Comparison of ENCODE assay signal across 9 mouse cellular contexts in the genomic region with DNA sequence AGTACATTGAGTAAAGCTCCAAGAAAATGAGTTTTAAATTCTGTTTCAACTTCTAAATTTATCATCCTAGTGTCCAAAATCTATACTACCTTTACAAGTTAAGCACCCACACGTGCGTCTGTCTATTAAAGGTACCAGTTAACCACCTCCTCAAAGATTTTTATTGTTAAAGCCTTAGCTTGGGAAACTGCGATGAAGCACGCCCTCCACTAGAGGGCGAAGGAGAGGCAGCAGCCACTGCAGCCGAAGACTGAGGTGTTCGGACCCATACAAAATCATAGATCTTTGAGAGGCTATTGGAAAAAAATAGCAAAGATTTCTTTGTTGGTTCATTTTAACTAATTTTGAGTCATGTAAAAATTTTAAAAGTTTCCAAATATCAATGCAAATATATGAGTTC. TPM values are rescaled to one million over a fixed set of nuclear protein-coding genes. Genes with fewer than 3 reads are reported as not detected.
DNase-seq lines count a peak whose midpoint lies in the region; ATAC-seq and TF ChIP-seq lines count a peak whose summit lies in the region.
"Had no signal": no experiment of that assay in that cellular context is flagged by ENCODE, and none has a peak within 500 bp of the region (broad histone marks: within the 10 kb centered on the region; RNA-seq: fewer than 3 reads in every experiment).

No protein-coding gene starts in this region.

- 12% methylated on average over 7 of the region's 7 CpGs for WGBS in hindbrain, embryonic 11.5 days
- 12% methylated on average over 7 of the region's 7 CpGs for WGBS in hindbrain, embryonic 16.5 days
- WGBS in hindbrain, postnatal 0 days = 16% methylated on average over 7 of the region's 7 CpGs
- WGBS in small intestine, adult 2 months = 10% methylated on average over 7 of the region's 7 CpGs

- H3K36me3 ChIP-seq in hindbrain, embryonic 11.5 days (ENCODE audit: control insufficient read depth, insufficient read depth, low read length) = no peaks in the 10 kb centered on the region
- no peaks in the 10 kb centered on the region for H3K36me3 ChIP-seq in hindbrain, embryonic 16.5 days (ENCODE audit: control insufficient read depth, insufficient read depth, low read length)
- H3K36me3 ChIP-seq in hindbrain, postnatal 0 days (ENCODE audit: insufficient read depth, low read length) = no peaks in the 10 kb centered on the region
- H3K36me3 ChIP-seq in small intestine, adult 2 months (ENCODE audit: control insufficient read depth, insufficient read depth, low read length) = no peaks in the 10 kb centered on the region
- H3K36me3 ChIP-seq: limb, embryonic 12.5 days had no signal

- peak; percentile 74 for DNase-seq in hindbrain, embryonic 11.5 days (ENCODE audit: low spot score)
- peak; percentile 46 for DNase-seq in thymus, postnatal 0 days (ENCODE audit: low spot score)
- no peak for DNase-seq in thymus, adult 18-20 months
- DNase-seq in cerebellum, adult 18-20 months = peak; percentile 54 to 55
- peak; percentile 73 for DNase-seq in hindbrain, postnatal 0 days (ENCODE audit: low spot score)
- DNase-seq in c-Kit-positive CD71-positive TER-119-positive erythroid progenitor cells, embryonic 14.5 days (ENCODE audit: low spot score) = no peak

- peak; percentile 25; the same call in 1 of the 2 replicates for ATAC-seq in hindbrain, embryonic 11.5 days (ENCODE audit: low FRiP score)
- no peak for ATAC-seq in hindbrain, embryonic 16.5 days
- ATAC-seq in hindbrain, postnatal 0 days = no peak

- no peak overlapping the region for H3K27ac ChIP-seq in hindbrain, embryonic 11.5 days (ENCODE audit: low read depth, low read length)
- H3K27ac ChIP-seq in hindbrain, embryonic 16.5 days (ENCODE audit: low read depth, low read length) = no peak overlapping the region
- no peak overlapping the region for H3K27ac ChIP-seq in hindbrain, postnatal 0 days
- no peak overlapping the region for H3K27ac ChIP-seq in small intestine, adult 2 months (ENCODE audit: insufficient read depth, low read depth, low read length)
- H3K27ac ChIP-seq: limb, embryonic 12.5 days had no signal

- H3K4me2 ChIP-seq in hindbrain, embryonic 11.5 days (replicated peaks; ENCODE audit: low read depth, low read length) = no peak overlapping the region
- H3K4me2 ChIP-seq in hindbrain, embryonic 16.5 days (ENCODE audit: low read length) = no peak overlapping the region
- H3K4me2 ChIP-seq in hindbrain, postnatal 0 days (ENCODE audit: low read depth, low read length) = no peak overlapping the region
- H3K4me2 ChIP-seq: limb, embryonic 12.5 days had no signal

- no peak overlapping the region for H3K9ac ChIP-seq in hindbrain, embryonic 11.5 days (ENCODE audit: low read depth, low read length)
- no peak overlapping the region for H3K9ac ChIP-seq in hindbrain, embryonic 16.5 days (ENCODE audit: low read depth, low read length)
- no peak overlapping the region for H3K9ac ChIP-seq in hindbrain, postnatal 0 days (replicated peaks; ENCODE audit: low read length)
- H3K9ac ChIP-seq: limb, embryonic 12.5 days had no signal

- no peaks in the 10 kb centered on the region for H3K9me3 ChIP-seq in hindbrain, embryonic 11.5 days (ENCODE audit: control insufficient read depth, low read length)
- H3K9me3 ChIP-seq in hindbrain, embryonic 16.5 days (ENCODE audit: control insufficient read depth, low read length) = no peaks in the 10 kb centered on the region
- H3K9me3 ChIP-seq in hindbrain, postnatal 0 days (ENCODE audit: low read length) = no peaks in the 10 kb centered on the region
- H3K9me3 ChIP-seq: limb, embryonic 12.5 days had no signal

- peak; percentile 86 for TF ChIP-seq CTCF in hindbrain, postnatal 0 days (IDR thresholded peaks at IDR 0.05; ENCODE audit: low read depth)
- peak; percentile 83; the same call in 1 of the 2 replicates for TF ChIP-seq CTCF in small intestine, adult 2 months (IDR thresholded peaks at IDR 0.05; ENCODE audit: extremely low read depth, insufficient read length, insufficient replicate concordance, low read depth, low read length)

- no peak overlapping the region for H3K4me3 ChIP-seq in hindbrain, embryonic 11.5 days (ENCODE audit: low read depth, low read length)
- H3K4me3 ChIP-seq in hindbrain, embryonic 16.5 days (ENCODE audit: low read length) = no peak overlapping the region
- H3K4me3 ChIP-seq in hindbrain, postnatal 0 days (ENCODE audit: low read length) = no peak overlapping the region
- no peak overlapping the region for H3K4me3 ChIP-seq in small intestine, adult 2 months (ENCODE audit: low read depth, low read length)
- H3K4me3 ChIP-seq: limb, embryonic 12.5 days had no signal

- no peaks in the 10 kb centered on the region for H3K4me1 ChIP-seq in hindbrain, embryonic 11.5 days (replicated peaks; ENCODE audit: control insufficient read depth, insufficient read depth, low read length)
- no peaks in the 10 kb centered on the region for H3K4me1 ChIP-seq in hindbrain, embryonic 16.5 days (ENCODE audit: control insufficient read depth, insufficient read depth, low read depth, low read length)
- H3K4me1 ChIP-seq in hindbrain, postnatal 0 days (ENCODE audit: insufficient read depth, low read length) = no peaks in the 10 kb centered on the region
- H3K4me1 ChIP-seq in small intestine, adult 2 months (ENCODE audit: control insufficient read depth, insufficient read depth, insufficient read length, low read length) = no peaks in the 10 kb centered on the region
- H3K4me1 ChIP-seq: limb, embryonic 12.5 days had no signal

- no peaks in the 10 kb centered on the region for H3K27me3 ChIP-seq in hindbrain, embryonic 11.5 days (ENCODE audit: control insufficient read depth, insufficient read depth, low read length)
- no peaks in the 10 kb centered on the region for H3K27me3 ChIP-seq in hindbrain, embryonic 16.5 days (replicated peaks; ENCODE audit: control insufficient read depth, insufficient read depth, low read length)
- H3K27me3 ChIP-seq in hindbrain, postnatal 0 days (ENCODE audit: insufficient read depth, low read length) = no peaks in the 10 kb centered on the region
- H3K27me3 ChIP-seq in small intestine, adult 2 months (ENCODE audit: control insufficient read depth, insufficient read depth, low read length) = no peaks in the 10 kb centered on the region

- no peak for TF ChIP-seq POLR2A in small intestine, adult 2 months (IDR thresholded peaks at IDR 0.05; ENCODE audit: low read depth, low read length)

RNA-seq across cellular contexts. Expression of a gene that starts 8.3 kb away (rescaled TPM):
- polyA plus RNA-seq in hindbrain, embryonic 11.5 days (2014; fragmentation: Nextera tagmentation; extraction: Ambion mirVana) = 66.2 and 68.6 TPM in 2 replicates
- polyA plus RNA-seq in hindbrain, embryonic 16.5 days (2015; fragmentation: Nextera tagmentation; extraction: Ambion mirVana) = 19.2 and 22.0 TPM in 2 replicates
- 3.4 and 4.6 TPM in 2 replicates for polyA plus RNA-seq in thymus, postnatal 0 days (2015; fragmentation: Nextera tagmentation; extraction: Ambion mirVana)
- 22.8 and 23.3 TPM in 2 replicates for total RNA-seq in hindbrain, postnatal 0 days (2014; rRNA removed)
- 10.3 and 11.3 TPM in 2 replicates for polyA plus RNA-seq in hindbrain, postnatal 0 days (2015; fragmentation: Nextera tagmentation; extraction: Ambion mirVana)
- 0.05 and 0.13 TPM in 2 replicates for polyA plus RNA-seq in small intestine, adult 2 months (2012; rRNA removed)

Comparison
In these comparisons a context has a peak if more than half of its experiments do, and no peak if none do; other contexts are left out.
1. DNase-seq: peak in hindbrain, embryonic 11.5 days (single experiment), thymus, postnatal 0 days (single experiment), cerebellum, adult 18-20 months (2 of 2) and hindbrain, postnatal 0 days (single experiment); none in thymus, adult 18-20 months (0 of 2) and c-Kit-positive CD71-positive TER-119-positive erythroid progenitor cells, embryonic 14.5 days (single experiment).